Mouse (Mus musculus): ENCODE measurements around the gene Cpne8.

DNA sequence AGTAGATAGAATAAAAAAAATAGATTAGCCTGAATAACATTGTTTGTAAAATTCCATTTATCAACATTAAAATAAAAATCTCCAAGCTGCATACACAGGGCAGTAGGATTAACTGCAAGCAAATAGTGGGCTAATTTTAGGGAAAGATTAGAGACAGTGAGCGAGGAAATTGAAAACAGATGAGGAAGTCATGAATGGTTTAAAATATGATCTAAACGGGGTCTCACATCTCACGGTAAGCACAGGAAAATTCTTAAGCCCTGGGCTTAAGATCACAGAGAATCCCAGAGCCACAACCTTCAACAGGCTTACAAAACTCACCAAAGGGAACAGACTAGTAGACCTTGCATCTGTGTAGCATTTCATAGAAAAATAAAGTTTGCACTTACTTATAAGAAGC is 115.2 kb downstream of the Cpne8 start:
- TF ChIP-seq CTCF (IDR thresholded peaks at IDR 0.05; ENCODE audit: low read depth, low read length) (no peak), EP300 (IDR thresholded peaks at IDR 0.05; ENCODE audit: insufficient read depth, low read depth, low read length) (no peak), POLR2A (IDR thresholded peaks at IDR 0.05; ENCODE audit: insufficient read depth, low read length) (no peak)
